Mouse (Mus musculus) cerebellum, adult 9-11 months (tissue): ENCODE measurements around the gene Fancg.
A peak's percentile ranks its signal among the peaks of the same experiment; 100 is the strongest.

Source experiments
- DNase-seq: peaks from one replicate; pipeline ENCODE4 v3.0.0; 2022

Gene Fancg

GRCm38 (mm10) chr4:43010161-43011038, at the start of gene Fancg:
TSS of gene Fancg (minus strand) at chr4:43010506.
- DNase-seq, result peak; percentile 83

GRCm38 (mm10) chr4:43059697-43060096, 49.4 kb upstream of the Fancg start:
- DNase-seq, result no peak

- DNase-seq, result peak; percentile 91
These were observed 48.7 kb upstream of the Fancg start, which contains the start of gene Unc13b for GRCm38 (mm10) chr4:43058753-43059654. TSS of gene Unc13b (plus strand) at chr4:43058953.

- no peak for DNase-seq
These were observed 48.1 kb upstream of the Fancg start for GRCm38 (mm10) chr4:43058392-43058752.

GRCm38 (mm10) chr4:43057654-43058053, 47.3 kb upstream of the Fancg start:
- DNase-seq, result no peak

- DNase-seq, result peak; percentile 70
These were observed 42.3 kb upstream of the Fancg start for GRCm38 (mm10) chr4:43052627-43053026.

GRCm38 (mm10) chr4:43047231-43047630, 36.9 kb upstream of the Fancg start:
- peak; percentile 77 for DNase-seq

GRCm38 (mm10) chr4:43046607-43047006, 36.3 kb upstream of the Fancg start:
- DNase-seq, result peak; percentile 14

GRCm38 (mm10) chr4:43045659-43046302, 35.5 kb upstream of the Fancg start, which contains the start of gene Fam214b:
TSS of gene Fam214b (minus strand) at chr4:43046220.
- peak; percentile 96 for DNase-seq

- DNase-seq, result no peak
These were observed 35.0 kb upstream of the Fancg start for GRCm38 (mm10) chr4:43045285-43045658.

GRCm38 (mm10) chr4:43044673-43045072, 34.4 kb upstream of the Fancg start:
- peak; percentile 57 for DNase-seq

- DNase-seq, result peak; percentile 59
These were observed 33.5 kb upstream of the Fancg start for GRCm38 (mm10) chr4:43043644-43044357.

- peak; percentile 44 for DNase-seq
These were observed 30.7 kb upstream of the Fancg start for GRCm38 (mm10) chr4:43040881-43041547.

- peak; percentile 97 for DNase-seq
These were observed 29.8 kb upstream of the Fancg start for GRCm38 (mm10) chr4:43040114-43040572.

- DNase-seq, result no peak
These were observed 29.3 kb upstream of the Fancg start for GRCm38 (mm10) chr4:43039609-43040008.

- peak; percentile 62 for DNase-seq
These were observed 28.5 kb upstream of the Fancg start for GRCm38 (mm10) chr4:43038567-43039495.

GRCm38 (mm10) chr4:43037860-43038566, 27.7 kb upstream of the Fancg start:
- peak; percentile 26 for DNase-seq

- DNase-seq, result peak; percentile 57
These were observed 26.1 kb upstream of the Fancg start for GRCm38 (mm10) chr4:43036356-43036755.

GRCm38 (mm10) chr4:43035851-43036250, 25.5 kb upstream of the Fancg start:
- peak; percentile 45 for DNase-seq

- peak; percentile 57 for DNase-seq
These were observed 23.2 kb upstream of the Fancg start for GRCm38 (mm10) chr4:43033481-43033880.
